20 mouse cellular contexts compared by ENCODE assay signal in the genomic region with DNA sequence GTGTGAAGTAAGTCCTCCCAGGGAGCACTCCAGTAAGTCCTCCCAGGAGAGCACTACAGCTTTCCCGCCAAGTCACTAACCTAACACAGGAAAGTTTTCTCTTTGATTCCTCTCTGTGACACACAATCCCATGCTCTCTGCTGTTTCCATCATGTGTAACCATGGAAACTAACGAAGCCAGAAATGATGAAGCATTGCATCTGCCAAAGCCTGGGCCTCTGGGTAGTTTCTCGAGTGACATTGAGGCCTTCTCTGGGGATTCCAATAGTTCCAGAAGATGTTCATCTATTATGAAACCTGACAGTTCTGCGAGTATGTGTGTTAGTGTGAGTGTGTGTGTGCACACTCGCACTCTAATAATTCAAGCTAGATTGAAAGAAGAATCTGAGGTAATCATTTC.
DNase-seq lines count a peak whose midpoint lies in the region; ATAC-seq and TF ChIP-seq lines count a peak whose summit lies in the region.
"Had no signal": no experiment of that assay in that cellular context is flagged by ENCODE, and none has a peak within 500 bp of the region (broad histone marks: within the 10 kb centered on the region; RNA-seq: fewer than 3 reads in every experiment).

No protein-coding gene starts in this region.

- H3K27ac ChIP-seq in forebrain, postnatal 0 days (ENCODE audit: low read depth, low read length): no peak overlapping the region
- no peak overlapping the region for H3K27ac ChIP-seq in forebrain, embryonic 11.5 days (ENCODE audit: low read depth, low read length)
- no peak overlapping the region for H3K27ac ChIP-seq in kidney, embryonic 15.5 days
- H3K27ac ChIP-seq: forebrain, embryonic 15.5 days; hindbrain, embryonic 14.5 days had no signal

- 66% methylated on average over 5 of the region's 5 CpGs for WGBS in forebrain, postnatal 0 days
- WGBS in forebrain, embryonic 11.5 days: 89% methylated on average over 5 of the region's 5 CpGs
- WGBS in kidney, embryonic 15.5 days: 71% methylated on average over 5 of the region's 5 CpGs

- H3K4me1 ChIP-seq in forebrain, postnatal 0 days (ENCODE audit: insufficient read depth): no peaks in the 10 kb centered on the region
- H3K4me1 ChIP-seq in forebrain, embryonic 11.5 days (replicated peaks; ENCODE audit: control insufficient read depth, insufficient read depth, low read length): no peaks in the 10 kb centered on the region
- no peaks in the 10 kb centered on the region for H3K4me1 ChIP-seq in kidney, embryonic 15.5 days
- H3K4me1 ChIP-seq: forebrain, embryonic 15.5 days had no signal

- H3K9me3 ChIP-seq in forebrain, postnatal 0 days (ENCODE audit: low read length): no peaks in the 10 kb centered on the region
- no peaks in the 10 kb centered on the region for H3K9me3 ChIP-seq in forebrain, embryonic 11.5 days (ENCODE audit: control insufficient read depth, low read length)
- no peaks in the 10 kb centered on the region for H3K9me3 ChIP-seq in kidney, embryonic 15.5 days (replicated peaks)
- H3K9me3 ChIP-seq: forebrain, embryonic 15.5 days had no signal

- TF ChIP-seq CTCF in forebrain, postnatal 0 days (IDR thresholded peaks at IDR 0.05; ENCODE audit: low read depth): no peak

- H3K9ac ChIP-seq in forebrain, postnatal 0 days: no peak overlapping the region
- no peak overlapping the region for H3K9ac ChIP-seq in forebrain, embryonic 11.5 days (ENCODE audit: low read length)
- H3K9ac ChIP-seq in kidney, embryonic 15.5 days: no peak overlapping the region
- H3K9ac ChIP-seq: forebrain, embryonic 15.5 days; hindbrain, embryonic 14.5 days had no signal

- H3K4me2 ChIP-seq in forebrain, postnatal 0 days (ENCODE audit: low read depth): no peak overlapping the region
- H3K4me2 ChIP-seq in forebrain, embryonic 11.5 days (ENCODE audit: low read depth, low read length, severe bottlenecking): no peak overlapping the region
- H3K4me2 ChIP-seq in kidney, embryonic 15.5 days: no peak overlapping the region
- H3K4me2 ChIP-seq: forebrain, embryonic 15.5 days; hindbrain, embryonic 14.5 days had no signal

- H3K36me3 ChIP-seq in forebrain, postnatal 0 days (ENCODE audit: insufficient read depth): no peaks in the 10 kb centered on the region
- H3K36me3 ChIP-seq in forebrain, embryonic 11.5 days (ENCODE audit: control insufficient read depth, insufficient read depth, low read length): no peaks in the 10 kb centered on the region
- H3K36me3 ChIP-seq in kidney, embryonic 15.5 days: no peaks in the 10 kb centered on the region
- H3K36me3 ChIP-seq: forebrain, embryonic 15.5 days had no signal

- H3K4me3 ChIP-seq in forebrain, postnatal 0 days (ENCODE audit: low read depth, low read length): no peak overlapping the region
- no peak overlapping the region for H3K4me3 ChIP-seq in forebrain, embryonic 11.5 days (ENCODE audit: low read depth, low read length)
- H3K4me3 ChIP-seq in kidney, embryonic 15.5 days (replicated peaks): no peak overlapping the region
- H3K4me3 ChIP-seq: forebrain, embryonic 15.5 days had no signal

- H3K27me3 ChIP-seq in forebrain, postnatal 0 days (ENCODE audit: insufficient read depth, low read length): no peaks in the 10 kb centered on the region
- no peaks in the 10 kb centered on the region for H3K27me3 ChIP-seq in forebrain, embryonic 11.5 days (ENCODE audit: control insufficient read depth, insufficient read depth, low read length)
- H3K27me3 ChIP-seq in kidney, embryonic 15.5 days: no peaks in the 10 kb centered on the region
- H3K27me3 ChIP-seq: forebrain, embryonic 15.5 days had no signal

- peak; percentile 82 for ATAC-seq in forebrain, postnatal 0 days
- ATAC-seq in forebrain, embryonic 11.5 days (replicated peaks; ENCODE audit: low FRiP score): no peak
- no peak for ATAC-seq in kidney, embryonic 15.5 days (replicated peaks; ENCODE audit: low FRiP score)
- ATAC-seq: forebrain, embryonic 15.5 days; inflammation-experienced regulatory T-cells, adult 6 months; intestine, postnatal 0 days had no signal

- peak; percentile 51 for DNase-seq in forebrain, postnatal 0 days
- DNase-seq in forebrain, embryonic 11.5 days (ENCODE audit: low spot score): no peak
- DNase-seq in kidney, postnatal 10 days: peak; percentile 2
- peak; percentile 7 for DNase-seq in brain, adult 2 months (ENCODE audit: low read depth, low spot score)
- peak; percentile 26 for DNase-seq in brain, embryonic 18.5 days (ENCODE audit: low read depth, low spot score)
- no peak for DNase-seq in kidney, adult 9 months
- DNase-seq: adrenal gland, adult 8-10 months; adrenal gland, postnatal 36 days; cerebellum, adult 18-20 months; cerebellum, adult 9-11 months; cerebellum, postnatal 36 days; gastrocnemius, postnatal 25 days; heart, postnatal 10 days; heart, postnatal 4 days; kidney, adult 8-10 months had no signal

Comparison
In these comparisons a context has a peak if more than half of its experiments do, and no peak if none do; other contexts are left out.
1. DNase-seq: peak in forebrain, postnatal 0 days (single experiment), kidney, postnatal 10 days (single experiment), brain, adult 2 months (single experiment) and brain, embryonic 18.5 days (single experiment); none in forebrain, embryonic 11.5 days (single experiment) and kidney, adult 9 months (single experiment).